Mouse (Mus musculus) limb, embryonic 11.5 days (tissue): ENCODE measurements around the gene Nrxn2. TPM values are rescaled to one million over a fixed set of nuclear protein-coding genes. Genes with fewer than 3 reads are reported as not detected.

Experiments
- ATAC-seq: fragments of 200-750 bp; cut with Nextera tagmentation; 2 replicates; pipeline ENCODE4 v1.8.0; 2017; ENCODE audit warnings: low read depth; ENCODE audit not compliant: insufficient number of reproducible peaks, low FRiP score, low TSS enrichment
- DNase-seq: peaks from one replicate; pipeline ENCODE4 v3.0.0-alpha.2; 2015; ENCODE audit warnings: low spot score
- H3K27ac ChIP-seq: fragments of 300-500 bp; sonication (generic); replicated peaks from 2 replicates; pipeline ENCODE4 v1.5.1; 2014; ENCODE audit warnings: low read depth, mild to moderate bottlenecking, low read length
- H3K27me3 ChIP-seq: fragments of 300-500 bp; sonication (generic); 2 replicates; pipeline ENCODE4 v1.6.1; 2014; ENCODE audit warnings: mild to moderate bottlenecking, low read length, mixed read lengths; ENCODE audit not compliant: control insufficient read depth, insufficient read depth
- H3K36me3 ChIP-seq: fragments of 300-500 bp; sonication (generic); 2 replicates; pipeline ENCODE4 v1.6.1; 2014; ENCODE audit warnings: mild to moderate bottlenecking, low read length, moderate library complexity, mixed read lengths; ENCODE audit not compliant: control insufficient read depth, insufficient read depth
- H3K4me1 ChIP-seq: fragments of 300-500 bp; sonication (generic); 2 replicates; pipeline ENCODE4 v1.6.1; 2014; ENCODE audit warnings: low read length, mixed read lengths; ENCODE audit not compliant: control insufficient read depth, insufficient read depth
- H3K4me2 ChIP-seq: fragments of 300-500 bp; sonication (generic); 2 replicates; pipeline ENCODE4 v1.6.1; 2014; ENCODE audit warnings: low read depth, mild to moderate bottlenecking, moderate library complexity; ENCODE audit not compliant: severe bottlenecking
- H3K4me3 ChIP-seq: fragments of 300-500 bp; sonication (generic); 2 replicates; pipeline ENCODE4 v1.5.1; 2014; ENCODE audit warnings: low read depth, low read length
- H3K9ac ChIP-seq: fragments of 300-500 bp; sonication (generic); 2 replicates; pipeline ENCODE4 v1.6.1; 2014; ENCODE audit warnings: mild to moderate bottlenecking, low read length
- H3K9me3 ChIP-seq: fragments of 300-500 bp; sonication (generic); 2 replicates; pipeline ENCODE4 v1.6.1; 2016; ENCODE audit warnings: low read length; ENCODE audit not compliant: control insufficient read depth
- WGBS: fragments of 180-500 bp; shearing (Covaris S2); extraction: QIAGEN DNeasy Blood & Tissue Kit; methylation state at CpG from one replicate; pipeline ENCODE4 v1.1.7; 2014; 5-methylcytosine and 5-hydroxymethylcytosine counted together
- polyA plus RNA-seq: library from polyadenylated mRNA; unstranded; fragments of >200 nt; fragmentation: Nextera tagmentation; extraction: Ambion mirVana; gene quantifications from 2 replicates; pipeline ENCODE4 v1.2.1, GENCODE M21; 2014

The Nrxn2 gene
- polyA plus RNA-seq, 1 experiment from 2014 or later: 1.1 TPM

GRCm38 (mm10) chr19:6475129-6475528, 56.6 kb downstream of the Nrxn2 start:
- Histone ChIP-seq H3K36me3 (no peaks in the 10 kb centered on the region), H3K4me2 (no peak overlapping the region), H3K4me1 (peaks cover 6% of the 10 kb centered on the region; the same call in 1 of the 2 replicates), H3K4me3 (no peak overlapping the region), H3K9me3 (no peaks in the 10 kb centered on the region), H3K9ac (no peak overlapping the region), H3K27ac (no peak overlapping the region), H3K27me3 (no peaks in the 10 kb centered on the region)
- DNase-seq (no peak), ATAC-seq (no peak)
- WGBS: 45% methylated on average over 5 of the region's 5 CpGs

DNA sequence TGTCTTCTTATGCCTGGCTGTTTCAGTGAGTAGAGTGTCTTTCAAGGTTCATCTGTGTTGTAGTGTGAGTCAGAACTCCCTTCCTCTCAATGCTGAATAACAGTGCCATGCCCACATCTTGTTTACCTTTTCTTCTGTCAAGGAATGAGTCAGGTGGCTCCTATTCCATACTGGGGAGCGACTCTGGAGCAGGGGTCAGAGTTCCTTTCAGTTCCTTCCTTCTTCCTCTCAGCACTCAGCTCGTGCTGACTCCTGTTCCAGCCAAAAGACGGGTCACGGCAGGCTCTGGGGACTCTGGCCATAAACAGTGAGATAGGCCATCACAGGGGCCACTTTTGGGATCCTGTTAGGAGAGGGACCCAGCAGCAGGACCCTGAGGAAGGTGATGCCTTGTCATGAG, 58.5 kb downstream of the Nrxn2 start:
- Histone ChIP-seq H3K27me3 (no peaks in the 10 kb centered on the region), H3K4me3 (no peak overlapping the region), H3K27ac (no peak overlapping the region), H3K4me2 (no peak overlapping the region), H3K9me3 (no peaks in the 10 kb centered on the region), H3K4me1 (peaks cover 6% of the 10 kb centered on the region; the same call in 1 of the 2 replicates), H3K36me3 (no peaks in the 10 kb centered on the region), H3K9ac (no peak overlapping the region)
- DNase-seq (no peak), ATAC-seq (no peak)
- 48% methylated on average over 4 of the region's 4 CpGs for WGBS

DNA sequence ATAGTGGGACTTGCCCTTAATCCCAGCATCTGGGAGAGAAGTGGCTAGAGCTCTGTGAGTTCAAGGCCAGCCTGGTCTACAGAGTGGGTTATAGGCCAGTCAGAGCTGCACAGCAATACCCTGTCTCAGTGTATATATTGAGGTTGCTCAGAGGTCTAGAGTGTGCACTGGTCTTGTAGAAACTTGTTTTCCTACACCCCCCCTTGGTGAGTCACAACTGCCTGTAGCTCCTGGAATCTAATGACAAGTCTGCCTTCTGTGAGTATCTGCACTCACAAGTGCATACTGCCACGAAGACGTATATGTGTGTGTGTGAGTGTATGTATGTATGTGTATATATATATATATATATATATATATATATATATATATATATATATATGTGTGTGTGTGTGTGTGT, 60.0 kb downstream of the Nrxn2 start:
- ATAC-seq (no peak), DNase-seq (no peak)
- peaks cover 6% of the 10 kb centered on the region; the same call in 1 of the 2 replicates for H3K4me1 ChIP-seq
- WGBS: 91% methylated on average over 2 of the region's 2 CpGs
- H3K9ac ChIP-seq: no peak overlapping the region
- H3K27me3 ChIP-seq: no peaks in the 10 kb centered on the region
- no peaks in the 10 kb centered on the region for H3K9me3 ChIP-seq
- H3K36me3 ChIP-seq: no peaks in the 10 kb centered on the region
- H3K4me2 ChIP-seq: no peak overlapping the region
- H3K27ac ChIP-seq: no peak overlapping the region
- no peak overlapping the region for H3K4me3 ChIP-seq

DNA sequence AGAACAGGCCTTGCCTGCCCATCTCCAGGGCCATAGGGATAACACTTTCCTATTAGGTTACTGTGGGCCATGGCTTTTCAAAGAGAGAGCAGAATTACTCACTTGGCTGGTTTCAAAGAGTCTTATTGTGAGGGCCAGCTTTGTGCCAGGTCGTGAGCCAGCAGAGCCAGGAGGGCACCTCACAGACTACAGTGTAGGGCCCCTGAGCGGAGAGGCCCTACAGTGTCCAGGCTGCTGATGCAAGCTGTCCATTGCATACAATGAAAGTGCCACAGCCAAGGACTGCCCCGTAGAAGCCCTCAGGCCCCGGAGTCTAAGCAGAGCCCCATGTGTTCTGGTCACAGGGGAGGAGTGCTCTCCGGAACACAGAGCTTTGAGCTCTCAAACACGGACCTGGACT, 64.4 kb downstream of the Nrxn2 start:
- Histone ChIP-seq H3K27me3 (no peaks in the 10 kb centered on the region), H3K4me3 (no peak overlapping the region), H3K4me1 (no peaks in the 10 kb centered on the region), H3K27ac (no peak overlapping the region), H3K4me2 (no peak overlapping the region), H3K36me3 (no peaks in the 10 kb centered on the region), H3K9ac (no peak overlapping the region), H3K9me3 (no peaks in the 10 kb centered on the region)
- DNase-seq: no peak
- ATAC-seq: no peak
- WGBS: 89% methylated on average over 6 of the region's 6 CpGs

DNA sequence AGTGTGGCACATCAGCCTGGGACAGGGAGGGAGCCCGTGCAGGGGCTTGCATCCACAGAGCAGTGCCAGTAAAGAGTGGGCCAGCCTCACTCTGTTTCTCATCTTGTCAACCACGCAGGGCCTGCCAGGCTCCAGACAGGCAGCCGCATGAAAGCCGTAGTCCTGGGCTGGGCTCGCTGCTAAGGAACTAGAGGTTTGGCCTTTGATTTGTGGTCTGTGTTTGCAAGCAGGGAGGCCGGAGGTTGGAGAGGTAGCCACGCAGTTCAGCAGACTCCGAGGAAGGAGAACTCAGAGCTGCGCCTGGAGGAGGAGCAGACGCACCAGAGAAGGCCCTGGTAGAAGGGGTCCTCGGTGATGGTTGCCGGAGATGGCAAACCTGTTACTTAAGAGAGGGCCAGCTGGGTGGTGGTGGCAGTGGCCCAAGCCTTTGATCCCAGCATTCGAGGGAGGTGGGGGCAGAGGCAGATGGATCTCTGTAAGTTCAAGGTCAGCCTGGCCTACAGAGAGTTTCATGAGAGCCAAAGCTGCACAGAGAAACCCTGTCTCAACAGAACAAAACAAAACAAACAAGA, 66.6 kb downstream of the Nrxn2 start:
- H3K36me3 ChIP-seq: no peaks in the 10 kb centered on the region
- ATAC-seq (no peak), DNase-seq (no peak)
- H3K27ac ChIP-seq: no peak overlapping the region
- H3K4me1 ChIP-seq: no peaks in the 10 kb centered on the region
- no peaks in the 10 kb centered on the region for H3K9me3 ChIP-seq
- H3K4me3 ChIP-seq: no peak overlapping the region
- H3K9ac ChIP-seq: no peak overlapping the region
- no peak overlapping the region for H3K4me2 ChIP-seq
- 68% methylated on average over 13 of the region's 13 CpGs for WGBS
- H3K27me3 ChIP-seq: 0 out of 2 replicates have a peak, but pooled peaks cover 3% of the 10 kb centered on the region

DNA sequence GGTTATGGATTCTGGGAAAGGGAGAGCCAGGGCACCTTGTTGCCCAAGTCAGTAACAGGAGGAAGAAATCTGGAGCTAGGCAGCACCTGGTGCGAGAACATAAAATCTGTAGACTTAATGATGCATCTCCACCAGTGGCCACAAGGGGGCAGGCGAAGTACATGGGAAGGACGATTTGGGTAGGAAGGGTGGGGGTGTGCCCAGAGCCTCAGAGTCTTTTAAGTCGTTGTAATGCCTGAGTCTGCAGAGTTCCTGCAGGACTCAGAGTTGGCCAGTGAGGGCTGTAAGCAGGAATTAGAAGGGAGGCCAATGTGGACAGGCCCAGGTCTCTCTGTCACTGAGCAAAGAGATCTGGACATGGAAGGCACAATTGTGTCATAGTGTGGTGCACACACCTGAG, 70.5 kb downstream of the Nrxn2 start:
- Histone ChIP-seq H3K4me1 (no peaks in the 10 kb centered on the region), H3K9ac (no peak overlapping the region), H3K4me3 (no peak overlapping the region), H3K36me3 (no peaks in the 10 kb centered on the region), H3K4me2 (no peak overlapping the region), H3K9me3 (no peaks in the 10 kb centered on the region), H3K27me3 (peaks cover 9% of the 10 kb centered on the region), H3K27ac (no peak overlapping the region)
- peak; percentile 40; the same call in 1 of the 2 replicates for ATAC-seq
- DNase-seq: peak; percentile 94
- 0% methylated on average over 4 of the region's 4 CpGs for WGBS

GRCm38 (mm10) chr19:6491538-6491937, 73.0 kb downstream of the Nrxn2 start:
- 81% methylated on average over 8 of the region's 8 CpGs for WGBS

DNA sequence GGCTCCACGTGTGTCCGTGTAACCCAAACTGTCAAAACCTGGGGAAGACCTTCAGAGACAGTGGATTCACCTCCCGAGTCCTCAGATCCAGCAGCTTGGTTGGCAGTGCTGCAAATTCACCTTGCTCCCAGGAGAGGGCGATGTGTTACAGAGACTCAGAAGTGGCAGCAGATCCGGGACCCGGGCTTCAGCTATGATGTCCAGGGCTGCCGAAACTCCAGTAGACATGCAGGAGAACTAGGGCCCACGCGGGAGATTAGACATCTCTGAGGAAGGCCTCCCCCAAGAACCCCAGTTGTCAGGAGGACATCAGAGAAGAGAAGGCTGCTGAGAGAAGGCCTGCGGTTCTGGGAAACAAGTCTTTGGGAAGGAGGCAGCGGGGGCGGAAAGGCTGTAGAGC, 73.6 kb downstream of the Nrxn2 start:
- WGBS: 20% methylated on average over 12 of the region's 12 CpGs
- Histone ChIP-seq H3K27me3 (peaks cover 40% of the 10 kb centered on the region), H3K4me1 (no peaks in the 10 kb centered on the region), H3K4me3 (no peak overlapping the region), H3K27ac (no peak overlapping the region), H3K9ac (no peak overlapping the region; the same call in 1 of the 2 replicates), H3K9me3 (no peaks in the 10 kb centered on the region), H3K36me3 (no peaks in the 10 kb centered on the region), H3K4me2 (no peak overlapping the region)
- DNase-seq (peak; percentile 72), ATAC-seq (no peak)

More at GRCm38 (mm10) chr19:6491538-6491937, 73.0 kb downstream of the Nrxn2 start:
- peaks cover 34% of the 10 kb centered on the region for H3K27me3 ChIP-seq
- H3K4me3 ChIP-seq: no peak overlapping the region
- H3K4me1 ChIP-seq: no peaks in the 10 kb centered on the region
- H3K9ac ChIP-seq: no peak overlapping the region; the same call in 1 of the 2 replicates
- no peak overlapping the region for H3K27ac ChIP-seq
- ATAC-seq: no peak
- H3K36me3 ChIP-seq: no peaks in the 10 kb centered on the region
- DNase-seq: no peak
- H3K4me2 ChIP-seq: no peak overlapping the region
- H3K9me3 ChIP-seq: no peaks in the 10 kb centered on the region

DNA sequence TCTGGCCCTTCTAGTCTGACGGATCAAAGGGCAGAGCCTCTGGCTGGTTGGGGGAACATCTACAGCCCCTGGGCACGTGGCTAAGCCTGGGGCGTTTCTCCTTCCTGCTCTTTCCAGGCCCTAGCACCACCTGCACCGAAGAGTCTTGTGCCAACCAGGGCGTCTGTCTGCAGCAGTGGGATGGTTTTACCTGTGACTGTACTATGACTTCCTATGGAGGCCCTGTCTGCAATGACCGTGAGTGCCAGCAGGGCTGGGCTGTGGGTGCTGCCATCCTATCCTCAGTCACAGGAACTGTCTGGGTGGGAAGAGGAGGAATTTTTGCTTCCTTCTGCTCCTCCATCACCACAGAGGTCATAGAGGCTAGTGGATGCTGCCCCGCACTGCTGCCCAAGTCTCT, 74.7 kb downstream of the Nrxn2 start:
- ATAC-seq (no peak), DNase-seq (no peak)
- 0 out of 2 replicates have a peak, but pooled peaks cover 5% of the 10 kb centered on the region for H3K4me1 ChIP-seq
- H3K27me3 ChIP-seq: peaks cover 47% of the 10 kb centered on the region
- no peaks in the 10 kb centered on the region for H3K9me3 ChIP-seq
- no peak overlapping the region for H3K9ac ChIP-seq
- no peaks in the 10 kb centered on the region for H3K36me3 ChIP-seq
- no peak overlapping the region for H3K4me2 ChIP-seq
- H3K27ac ChIP-seq: no peak overlapping the region
- WGBS: 75% methylated on average over 7 of the region's 7 CpGs
- no peak overlapping the region for H3K4me3 ChIP-seq
